Mouse (Mus musculus) adrenal gland, postnatal 25 days (tissue): ENCODE data around the gene Lsm4. TPM values are rescaled to one million over a fixed set of nuclear protein-coding genes. Genes with fewer than 3 reads are reported as not detected.
A peak's percentile ranks its signal among the peaks of the same experiment; 100 is the strongest.

Experiments
- DNase-seq: peaks from one replicate; pipeline ENCODE4 v3.0.0; 2021; ENCODE audit warnings: mixed read lengths
- long read RNA-seq: library from polyadenylated mRNA; stranded (forward); transcript quantifications from one replicate; pipeline ENCODE4 v2.0.0, GENCODE M21; 2021
- total RNA-seq: library from RNA; stranded (reverse); gene quantifications from 2 replicates; pipeline ENCODE4 v1.2.3, GENCODE M21; 2021

Lsm4 gene
- 66.1 and 86.8 TPM in 2 replicates for total RNA-seq
- long read RNA-seq, transcript Lsm4-201 (5 exons, 925 nt): major isoform, 66 of 78 reads
- long read RNA-seq, partial matches to known transcripts: 7 of 78 reads
- long read RNA-seq, other reads (novel, unspliced or antisense): 4 of 78 reads

- peak; percentile 93 for DNase-seq
Measured at GRCm38 (mm10) chr8:70673079-70673856, at the start of gene Lsm4. Gene Lsm4, plus strand, starts transcription at chr8:70673248.

GRCm38 (mm10) chr8:70625104-70625503, 47.9 kb upstream of the Lsm4 start:
- peak; percentile 50 for DNase-seq

- no peak for DNase-seq
Measured at GRCm38 (mm10) chr8:70627041-70627440, 46.0 kb upstream of the Lsm4 start.

GRCm38 (mm10) chr8:70628986-70629490, 44.0 kb upstream of the Lsm4 start:
- DNase-seq: no peak

GRCm38 (mm10) chr8:70629574-70630531, 43.2 kb upstream of the Lsm4 start:
- peak; percentile 86 for DNase-seq

GRCm38 (mm10) chr8:70630532-70631381, 42.3 kb upstream of the Lsm4 start:
- DNase-seq: peak; percentile 75

GRCm38 (mm10) chr8:70631436-70631835, 41.6 kb upstream of the Lsm4 start:
- peak; percentile 41 for DNase-seq

- no peak for DNase-seq
Measured at GRCm38 (mm10) chr8:70632346-70632892, 40.6 kb upstream of the Lsm4 start, which contains the start of gene Gdf15. Gene Gdf15, minus strand, starts transcription at chr8:70632456.

- peak; percentile 72 for DNase-seq
Measured at GRCm38 (mm10) chr8:70634066-70634465, 39.0 kb upstream of the Lsm4 start.

- DNase-seq: no peak
Measured at GRCm38 (mm10) chr8:70635527-70635926, 37.5 kb upstream of the Lsm4 start.

- DNase-seq: no peak
Measured at GRCm38 (mm10) chr8:70636838-70637237, 36.2 kb upstream of the Lsm4 start.

- DNase-seq: no peak
Measured at GRCm38 (mm10) chr8:70638752-70639151, 34.3 kb upstream of the Lsm4 start.

GRCm38 (mm10) chr8:70643019-70643418, 30.0 kb upstream of the Lsm4 start:
- no peak for DNase-seq

GRCm38 (mm10) chr8:70644065-70644464, 29.0 kb upstream of the Lsm4 start:
- no peak for DNase-seq

GRCm38 (mm10) chr8:70645501-70646224, 27.4 kb upstream of the Lsm4 start:
- peak; percentile 58 for DNase-seq

- no peak for DNase-seq
Measured at GRCm38 (mm10) chr8:70646369-70646768, 26.7 kb upstream of the Lsm4 start.

GRCm38 (mm10) chr8:70646775-70647174, 26.3 kb upstream of the Lsm4 start:
- peak; percentile 41 for DNase-seq

- DNase-seq: no peak
Measured at GRCm38 (mm10) chr8:70647343-70648163, 25.5 kb upstream of the Lsm4 start.

- no peak for DNase-seq
Measured at GRCm38 (mm10) chr8:70648164-70648442, 24.9 kb upstream of the Lsm4 start.

- DNase-seq: no peak
Measured at GRCm38 (mm10) chr8:70648921-70649320, 24.1 kb upstream of the Lsm4 start.
